Mouse (Mus musculus) hindbrain, postnatal 0 days (tissue): ENCODE measurements around the gene Huwe1. TPM values are rescaled to one million over a fixed set of nuclear protein-coding genes. Genes with fewer than 3 reads are reported as not detected.

Source experiments
- ATAC-seq: fragments of 200-750 bp; cut with Nextera tagmentation; 2 replicates; pipeline ENCODE4 v1.8.0; 2017; ENCODE audit warnings: mild to moderate bottlenecking, moderate TSS enrichment, moderate library complexity
- DNase-seq: peaks from one replicate; pipeline ENCODE4 v3.0.0-alpha.2; 2015; ENCODE audit warnings: low spot score
- H3K27ac ChIP-seq: fragments of 300-500 bp; sonication (generic); 2 replicates; pipeline ENCODE4 v1.5.1; 2014; ENCODE audit warnings: mild to moderate bottlenecking
- H3K27me3 ChIP-seq: fragments of 300-500 bp; sonication (generic); 2 replicates; pipeline ENCODE4 v1.6.1; 2014; ENCODE audit warnings: low read length, mixed read lengths; ENCODE audit not compliant: insufficient read depth
- H3K36me3 ChIP-seq: fragments of 300-500 bp; sonication (generic); 2 replicates; pipeline ENCODE4 v1.6.1; 2014; ENCODE audit warnings: low read length, mixed read lengths; ENCODE audit not compliant: insufficient read depth
- H3K4me1 ChIP-seq: fragments of 300-500 bp; sonication (generic); 2 replicates; pipeline ENCODE4 v1.6.1; 2014; ENCODE audit warnings: antibody characterized with exemption, low read length, mixed read lengths; ENCODE audit not compliant: insufficient read depth
- H3K4me2 ChIP-seq: fragments of 300-500 bp; sonication (generic); 2 replicates; pipeline ENCODE4 v1.6.1; 2014; ENCODE audit warnings: low read depth, mild to moderate bottlenecking, low read length, moderate library complexity, mixed read lengths
- H3K4me3 ChIP-seq: fragments of 300-500 bp; sonication (generic); 2 replicates; pipeline ENCODE4 v1.5.1; 2014; ENCODE audit warnings: low read length
- H3K9ac ChIP-seq: fragments of 300-500 bp; sonication (generic); replicated peaks from 2 replicates; pipeline ENCODE4 v1.6.1; 2014; ENCODE audit warnings: mild to moderate bottlenecking, low read length, moderate library complexity, mixed read lengths
- H3K9me3 ChIP-seq: fragments of 300-500 bp; sonication (generic); 2 replicates; pipeline ENCODE4 v1.6.1; 2016; ENCODE audit warnings: low read length, mixed read lengths
- CTCF ChIP-seq: IDR thresholded peaks from 2 replicates; pipeline ENCODE4 v1.5.1; 2016; ENCODE audit warnings: antibody characterized with exemption, control low read depth, low read depth
- WGBS: fragments of 180-500 bp; shearing (Covaris S2); extraction: QIAGEN DNeasy Blood & Tissue Kit; methylation state at CpG from one replicate; pipeline ENCODE4 v1.1.7; 2014; 5-methylcytosine and 5-hydroxymethylcytosine counted together
- microRNA counts: library from miRNA; unstranded; fragments of <30 nt; microRNA quantifications from one replicate; lab custom pipeline; 2015
- microRNA-seq, 2 experiments: library from miRNA; unstranded; fragments of <30 nt; microRNA quantifications; one replicate each; pipeline ENCODE4; 2016
- polyA plus RNA-seq: library from polyadenylated mRNA; unstranded; fragments of >200 nt; fragmentation: Nextera tagmentation; extraction: Ambion mirVana; gene quantifications from 2 replicates; pipeline ENCODE4 v1.2.1, GENCODE M21; 2015
- total RNA-seq: library from RNA; depleted of rRNA; stranded (reverse); fragments of >200 nt; gene quantifications from 2 replicates; pipeline ENCODE4 v1.2.3, GENCODE M21; 2014; rRNA removed

The Huwe1 gene
- total and polyA plus RNA-seq, 2 experiments from 2014 or later: 36.1 to 131 TPM

- H3K36me3 ChIP-seq: no peaks in the 10 kb centered on the region
- DNase-seq (peak; percentile 36), ATAC-seq (no peak)
- WGBS: 65% methylated on average over 1 of the region's 1 CpGs
- peak; percentile 62 for TF ChIP-seq CTCF
- no peak overlapping the region for H3K4me2 ChIP-seq
- no peak overlapping the region for H3K9ac ChIP-seq
- no peaks in the 10 kb centered on the region for H3K4me1 ChIP-seq
- H3K27ac ChIP-seq: no peak overlapping the region
- no peak overlapping the region for H3K4me3 ChIP-seq
- H3K9me3 ChIP-seq: no peaks in the 10 kb centered on the region
- H3K27me3 ChIP-seq: no peaks in the 10 kb centered on the region; the same call in 1 of the 2 replicates
These were observed 146.4 kb downstream of the Huwe1 start for GRCm38 (mm10) chrX:151946986-151947385.

- no peak overlapping the region for H3K27ac ChIP-seq
- 70% methylated on average over 3 of the region's 3 CpGs for WGBS
These were observed 147.2 kb downstream of the Huwe1 start for GRCm38 (mm10) chrX:151947781-151948180.

GRCm38 (mm10) chrX:151950231-151950630 lies 149.6 kb downstream of the Huwe1 start:
- H3K4me2 ChIP-seq: no peak overlapping the region
- H3K27ac ChIP-seq: no peak overlapping the region
- no peaks in the 10 kb centered on the region for H3K36me3 ChIP-seq
- no peak for TF ChIP-seq CTCF
- H3K4me1 ChIP-seq: no peaks in the 10 kb centered on the region
- 58% methylated on average over 1 of the region's 1 CpGs for WGBS
- no peak for ATAC-seq
- H3K4me3 ChIP-seq: no peak overlapping the region
- no peaks in the 10 kb centered on the region for H3K9me3 ChIP-seq
- no peaks in the 10 kb centered on the region; the same call in 1 of the 2 replicates for H3K27me3 ChIP-seq
- DNase-seq: no peak
- H3K9ac ChIP-seq: no peak overlapping the region

More at GRCm38 (mm10) chrX:151947781-151948180, 147.2 kb downstream of the Huwe1 start:
- no peaks in the 10 kb centered on the region for H3K36me3 ChIP-seq
- no peak overlapping the region for H3K4me2 ChIP-seq
- ATAC-seq (no peak), DNase-seq (no peak)
- no peaks in the 10 kb centered on the region for H3K9me3 ChIP-seq
- TF ChIP-seq CTCF: no peak
- H3K27me3 ChIP-seq: no peaks in the 10 kb centered on the region; the same call in 1 of the 2 replicates
- H3K4me1 ChIP-seq: no peaks in the 10 kb centered on the region
- H3K9ac ChIP-seq: no peak overlapping the region
- no peak overlapping the region for H3K4me3 ChIP-seq

- no peaks in the 10 kb centered on the region for H3K36me3 ChIP-seq
- H3K27me3 ChIP-seq: no peaks in the 10 kb centered on the region; the same call in 1 of the 2 replicates
- no peak overlapping the region for H3K4me3 ChIP-seq
- H3K27ac ChIP-seq: no peak overlapping the region
- H3K4me1 ChIP-seq: no peaks in the 10 kb centered on the region
- DNase-seq (no peak), ATAC-seq (no peak)
- no peak overlapping the region for H3K4me2 ChIP-seq
- no peak for TF ChIP-seq CTCF
- WGBS: 75% methylated on average over 3 of the region's 3 CpGs
- H3K9ac ChIP-seq: no peak overlapping the region
- no peaks in the 10 kb centered on the region for H3K9me3 ChIP-seq
These were observed 150.6 kb downstream of the Huwe1 start for GRCm38 (mm10) chrX:151951181-151951580.

MicroRNAs within 50 kb of the gene (microRNA counts, 519-probe panel; counts per million panel counts)
- 4,207 counts per million, percentile 73 among the panel's probes with 10 or more counts for microRNA mmu-miR-98 (lab: Ali Mortazavi, UCI)

Small RNA genes within 50 kb of the gene (microRNA-seq; reads per million reads assigned to microRNA genes)
- 0 to 0.36 reads per million in 2 experiments for gene Mir3113
- gene Mir98: 5,010 to 5,919 reads per million in 2 experiments
- 2,655 to 2,957 reads per million in 2 experiments for gene Mirlet7f-2

Other genes with a start within 250 kb of the Huwe1 start
- 50.6 and 71.7 TPM in 2 replicates for gene Hsd17b10, start 201.0 kb downstream of the Huwe1 start, total RNA-seq
- gene Hsd17b10, start 201.0 kb downstream of the Huwe1 start, polyA plus RNA-seq: 106 and 112 TPM in 2 replicates
- gene Ribc1, start 215.5 kb downstream of the Huwe1 start, total RNA-seq: 0.18 and 0.47 TPM in 2 replicates
- 1.1 and 1.4 TPM in 2 replicates for gene Ribc1, start 215.5 kb downstream of the Huwe1 start, polyA plus RNA-seq
- gene Smc1a, start 215.6 kb downstream of the Huwe1 start, total RNA-seq: 22.5 and 29.8 TPM in 2 replicates
- gene Smc1a, start 215.6 kb downstream of the Huwe1 start, polyA plus RNA-seq: 51.9 and 55.8 TPM in 2 replicates